Mouse (Mus musculus): ENCODE data around the gene Cnnm1. TPM values are rescaled to one million over a fixed set of nuclear protein-coding genes. Genes with fewer than 3 reads are reported as not detected.
A peak's percentile ranks its signal among the peaks of the same experiment; 100 is the strongest.

The Cnnm1 gene
- 0.21 TPM in 1 of 2 replicates, not detected in the other for total RNA-seq (2021)
- long read RNA-seq = 0 reads

- DNase-seq = peak; percentile 46
Measured at GRCm38 (mm10) chr19:43440112-43440737, at the start of gene Cnnm1. Cnnm1 (plus strand) TSS chr19:43440436.

- no peak for DNase-seq
Measured at GRCm38 (mm10) chr19:43396327-43396726, 43.9 kb upstream of the Cnnm1 start.

GRCm38 (mm10) chr19:43407181-43407580, 33.1 kb upstream of the Cnnm1 start:
- no peak for DNase-seq

GRCm38 (mm10) chr19:43415565-43415964, 24.7 kb upstream of the Cnnm1 start:
- DNase-seq = no peak

GRCm38 (mm10) chr19:43420506-43420905, 19.7 kb upstream of the Cnnm1 start:
- DNase-seq = no peak

- DNase-seq = no peak
Measured at GRCm38 (mm10) chr19:43424082-43424481, 16.2 kb upstream of the Cnnm1 start.

GRCm38 (mm10) chr19:43427446-43428224, 12.6 kb upstream of the Cnnm1 start:
- DNase-seq = no peak

- DNase-seq = no peak
Measured at GRCm38 (mm10) chr19:43439246-43439645, 990 bp upstream of the Cnnm1 start.

GRCm38 (mm10) chr19:43440768-43441660, 778 bp downstream of the Cnnm1 start:
- peak; percentile 22 for DNase-seq

- no peak for DNase-seq
Measured at GRCm38 (mm10) chr19:43441661-43441990, 1.4 kb downstream of the Cnnm1 start.

- DNase-seq = no peak
Measured at GRCm38 (mm10) chr19:43442269-43442668, 2.0 kb downstream of the Cnnm1 start.

- no peak for DNase-seq
Measured at GRCm38 (mm10) chr19:43442906-43443305, 2.7 kb downstream of the Cnnm1 start.

- DNase-seq = no peak
Measured at GRCm38 (mm10) chr19:43444636-43445205, 4.5 kb downstream of the Cnnm1 start.

- no peak for DNase-seq
Measured at GRCm38 (mm10) chr19:43451563-43451962, 11.3 kb downstream of the Cnnm1 start.

- no peak for DNase-seq
Measured at GRCm38 (mm10) chr19:43452176-43452575, 11.9 kb downstream of the Cnnm1 start.

GRCm38 (mm10) chr19:43453025-43453424, 12.8 kb downstream of the Cnnm1 start:
- DNase-seq = no peak

GRCm38 (mm10) chr19:43459948-43460347, 19.7 kb downstream of the Cnnm1 start:
- DNase-seq = no peak

- DNase-seq = no peak
Measured at GRCm38 (mm10) chr19:43460481-43460880, 20.2 kb downstream of the Cnnm1 start.

GRCm38 (mm10) chr19:43462141-43462540, 21.9 kb downstream of the Cnnm1 start:
- DNase-seq = no peak

- no peak for DNase-seq
Measured at GRCm38 (mm10) chr19:43463546-43464293, 23.5 kb downstream of the Cnnm1 start.

GRCm38 (mm10) chr19:43464294-43464687, 24.1 kb downstream of the Cnnm1 start:
- DNase-seq = no peak

GRCm38 (mm10) chr19:43465076-43465475, 24.8 kb downstream of the Cnnm1 start:
- no peak for DNase-seq
